9 mouse cellular contexts compared by ENCODE assay signal in genomic region chr15:96743257-96743656, GRCm38 (mm10). TPM values are rescaled to one million over a fixed set of nuclear protein-coding genes. Genes with fewer than 3 reads are reported as not detected.
A peak's percentile ranks its signal among the peaks of the same experiment; 100 is the strongest.
DNase-seq lines count a peak whose midpoint lies in the region; ATAC-seq lines count a peak whose summit lies in the region.
"Had no signal": no experiment of that assay in that cellular context is flagged by ENCODE, and none has a peak within 500 bp of the region (broad histone marks: within the 10 kb centered on the region; RNA-seq: fewer than 3 reads in every experiment).

No protein-coding gene starts in this region.

- no peaks in the 10 kb centered on the region for H3K27me3 ChIP-seq in limb, embryonic 12.5 days

- intact Hi-C loops in left cerebral cortex, postnatal 36 days (cut with DNase I): no loop called here
- intact Hi-C loops in left cerebral cortex, postnatal 4 days (cut with DNase I): no loop called here

- H3K36me3 ChIP-seq in limb, embryonic 12.5 days: no peaks in the 10 kb centered on the region

- peaks cover 17% of the 10 kb centered on the region; the same call in 1 of the 2 replicates for H3K4me1 ChIP-seq in limb, embryonic 12.5 days (replicated peaks)

- H3K4me3 ChIP-seq in limb, embryonic 12.5 days (replicated peaks): no peak overlapping the region
- H3K4me3 ChIP-seq: left cerebral cortex, adult 2 months had no signal

- H3K4me2 ChIP-seq in limb, embryonic 12.5 days: no peak overlapping the region

- no peak overlapping the region for H3K9ac ChIP-seq in limb, embryonic 12.5 days (replicated peaks)

- ATAC-seq in limb, embryonic 12.5 days (ENCODE audit: insufficient number of reproducible peaks, insufficient read depth, low FRiP score, low TSS enrichment, low read depth): no peak

- 76% methylated on average over 6 of the region's 6 CpGs for WGBS in limb, embryonic 12.5 days

- DNase-seq in 416B (ENCODE audit: low read depth) (peak; percentile 92), MN1 (ENCODE audit: low spot score) (peak; percentile 61)
- peak; percentile 72 for DNase-seq in lung, postnatal 25 days (ENCODE audit: low spot score)
- no peak for DNase-seq in left cerebral cortex, postnatal 36 days (ENCODE audit: low spot score in 2 of 2)
- no peak for DNase-seq in spleen, postnatal 14 days (ENCODE audit: low spot score in 2 of 2)
- no peak for DNase-seq in left cerebral cortex, postnatal 4 days
- DNase-seq: gastrocnemius, postnatal 14 days had no signal

- H3K9me3 ChIP-seq in limb, embryonic 12.5 days: no peaks in the 10 kb centered on the region

- H3K27ac ChIP-seq in limb, embryonic 12.5 days: peak overlapping the region; percentile 30; the same call in 1 of the 2 replicates
- H3K27ac ChIP-seq: left cerebral cortex, adult 2 months had no signal

RNA-seq across cellular contexts. Expression of gene Slc38a2, which starts 43.7 kb away (rescaled TPM):
- 210 and 217 TPM in 2 replicates for polyA plus RNA-seq in limb, embryonic 12.5 days (2016; fragmentation: Nextera tagmentation; extraction: Ambion mirVana)
- 10 to 100 TPM; 76.0 to 96.7 TPM for total RNA-seq in left cerebral cortex, postnatal 36 days (2021)
- total RNA-seq in left cerebral cortex, postnatal 4 days (2021): 100 to 1,000 TPM; 114 to 124 TPM

Comparison
In these comparisons a context has a peak if more than half of its experiments do, and no peak if none do; other contexts are left out.
1. DNase-seq: peak in 416B (single experiment), MN1 (single experiment) and lung, postnatal 25 days (single experiment); none in left cerebral cortex, postnatal 36 days (0 of 2), spleen, postnatal 14 days (0 of 2) and left cerebral cortex, postnatal 4 days (single experiment).